Mouse (Mus musculus) left cerebral cortex, adult 8-10 months (tissue): ENCODE data around the gene Zzz3. TPM values are rescaled to one million over a fixed set of nuclear protein-coding genes. Genes with fewer than 3 reads are reported as not detected.

Source experiments
- DNase-seq, 2 experiments: peaks; one replicate each; pipeline ENCODE4 v3.0.0; 2022; ENCODE audit warnings: low spot score in 2 of 2
- total RNA-seq, 4 experiments: library from RNA; stranded (reverse); gene quantifications; 2 replicates each; pipeline ENCODE4 v1.2.4; 2022

Gene Zzz3
- total RNA-seq, result 10 to 100 TPM; 48.1 to 52.1 (median 49.2) TPM

DNA sequence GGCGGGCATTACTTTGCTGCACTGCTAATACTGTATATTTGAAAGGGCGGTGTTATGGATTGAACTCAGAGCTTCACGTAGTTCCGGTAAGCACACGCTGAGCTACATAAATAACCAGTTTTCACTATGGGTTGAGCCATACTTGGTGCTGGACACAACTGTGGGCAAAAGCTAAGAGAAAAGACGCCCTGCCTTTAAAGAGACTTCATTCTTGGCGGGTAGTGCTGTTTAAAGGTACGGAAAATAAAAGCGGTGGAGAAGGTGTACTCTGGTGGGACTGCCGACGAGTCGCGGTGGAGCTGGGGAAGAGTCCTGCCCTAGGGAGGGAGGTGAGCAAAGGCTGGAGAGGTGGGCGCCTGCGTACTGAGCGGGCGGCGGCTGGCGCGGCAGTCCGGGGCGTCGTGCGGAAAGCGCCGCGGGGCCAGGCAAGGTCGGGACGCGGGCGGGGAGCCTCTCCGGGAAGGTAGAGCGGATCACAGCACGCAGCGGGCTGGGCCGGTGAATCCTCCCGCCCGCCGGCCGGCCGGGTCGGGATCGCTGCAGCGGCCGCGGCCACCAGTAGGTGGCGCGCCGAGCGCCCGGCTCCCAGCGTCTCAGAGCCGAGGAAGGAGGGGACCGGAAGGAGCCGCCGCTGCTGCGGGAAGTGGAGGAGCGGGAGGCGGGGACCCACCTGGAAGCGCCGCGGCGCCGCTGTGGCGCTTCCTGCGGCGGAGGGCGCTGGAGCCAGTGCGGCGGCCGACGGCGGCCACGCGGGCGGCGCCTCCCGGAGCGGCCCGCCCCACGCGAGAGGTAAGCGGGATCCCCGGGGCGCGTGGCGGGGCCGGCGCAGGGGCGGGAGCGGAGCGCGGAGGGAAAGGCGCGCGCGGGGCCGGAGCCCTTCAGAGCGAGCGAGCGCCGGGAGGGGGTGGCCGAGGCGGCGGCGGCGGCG is at the start of gene Zzz3:
Zzz3 (plus strand) TSS at position 124 of the 928 bp plus-strand sequence.
- DNase-seq, result peak; percentile 66 to 88

DNA sequence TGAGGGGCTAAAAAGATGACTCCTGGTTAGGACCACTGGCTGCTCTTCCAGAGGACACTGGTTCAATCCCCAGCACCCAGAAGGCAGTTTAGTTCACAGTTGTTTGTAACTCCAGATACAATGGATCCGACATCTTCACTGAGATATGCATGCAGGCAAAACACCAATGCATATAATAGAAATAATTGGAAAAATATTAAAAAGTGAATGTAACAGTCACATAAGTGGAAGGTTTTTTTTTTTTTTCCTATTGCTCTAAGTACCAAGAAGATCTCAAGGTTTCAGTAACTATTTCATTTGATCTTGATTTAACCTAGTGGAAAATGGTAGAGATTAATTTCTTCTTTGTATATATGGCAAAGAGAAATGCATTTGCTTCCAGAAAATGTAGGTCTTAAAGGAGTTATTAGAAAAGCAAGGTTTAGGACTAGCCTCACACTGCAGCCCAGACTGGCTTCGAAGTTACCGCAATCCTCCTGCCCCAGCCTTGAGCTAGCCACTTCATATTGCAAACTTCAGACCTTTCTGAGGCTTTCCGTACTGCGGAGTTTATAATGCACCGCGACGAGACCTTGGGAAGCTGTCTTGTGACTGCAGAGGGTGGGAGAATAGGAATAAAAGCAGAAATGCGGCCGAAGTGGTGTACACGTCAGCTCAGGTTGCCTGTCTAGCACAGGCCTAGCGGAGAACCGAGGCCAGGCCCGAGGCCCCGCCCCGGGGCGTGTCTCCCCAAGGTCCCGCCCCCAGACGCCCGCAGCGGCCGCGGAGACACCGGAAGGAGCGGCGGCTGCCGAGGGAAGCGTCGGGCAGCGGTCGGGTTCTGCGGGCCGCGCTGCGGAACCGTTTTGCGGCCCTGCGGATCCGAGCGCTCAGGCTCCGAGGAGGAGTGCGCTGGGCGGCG is 49.3 kb upstream of the Zzz3 start, which contains the start of gene Usp33:
Usp33 (plus strand) TSS at position 747 of the 901 bp plus-strand sequence.
- DNase-seq, result peak; percentile 84 to 92

DNA sequence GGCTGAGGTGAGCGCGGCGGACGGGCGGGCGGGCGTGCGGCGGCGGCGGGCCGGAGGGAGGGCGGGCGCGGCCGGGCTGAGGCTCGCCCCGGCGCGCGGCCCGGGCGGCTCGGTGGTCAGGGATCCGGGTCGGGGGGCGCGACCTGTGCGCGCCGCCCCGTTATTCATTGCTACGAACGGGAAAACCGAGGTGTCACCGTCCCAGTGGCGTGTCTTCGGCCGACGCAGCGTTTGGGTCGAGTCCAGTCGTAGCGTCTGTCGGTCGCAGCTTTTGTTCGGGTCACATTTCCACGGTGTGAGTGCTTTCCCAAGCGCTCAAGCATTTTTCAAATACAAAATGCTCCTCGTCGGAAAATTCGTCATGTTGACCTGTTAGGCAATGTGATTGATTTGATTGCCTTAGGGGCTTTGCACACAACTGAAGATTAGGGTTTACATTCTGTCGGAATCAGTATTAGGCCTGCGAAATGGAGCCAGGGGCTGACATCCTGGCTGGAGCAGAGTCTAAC is 48.6 kb upstream of the Zzz3 start:
- DNase-seq, result no peak

DNA sequence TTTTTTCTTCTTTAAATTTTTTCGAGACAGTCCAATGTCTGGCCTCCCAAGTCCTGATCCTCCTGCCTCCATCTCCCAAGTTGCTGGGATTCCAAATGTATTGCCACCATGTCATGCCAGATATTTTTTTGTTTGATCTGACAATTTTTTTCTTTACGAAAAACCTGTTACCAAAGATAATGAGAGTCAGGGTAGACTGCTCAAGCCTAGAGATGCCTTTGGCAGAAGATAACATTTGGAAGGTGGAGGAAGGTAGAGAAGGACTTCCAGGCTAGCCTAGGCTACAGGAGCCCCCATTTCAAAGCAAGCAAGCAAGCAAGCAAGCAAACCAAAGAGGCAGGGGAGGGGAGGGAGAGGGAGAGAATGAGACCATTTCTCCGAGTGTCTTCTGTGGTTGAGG is 48.0 kb upstream of the Zzz3 start:
- DNase-seq, result no peak

- no peak for DNase-seq
These were observed 47.1 kb upstream of the Zzz3 start for GRCm38 (mm10) chr3:152348011-152348830.

GRCm38 (mm10) chr3:152350431-152350830 is 44.8 kb upstream of the Zzz3 start:
- no peak for DNase-seq

GRCm38 (mm10) chr3:152350966-152351365 is 44.3 kb upstream of the Zzz3 start:
- DNase-seq, result no peak

DNA sequence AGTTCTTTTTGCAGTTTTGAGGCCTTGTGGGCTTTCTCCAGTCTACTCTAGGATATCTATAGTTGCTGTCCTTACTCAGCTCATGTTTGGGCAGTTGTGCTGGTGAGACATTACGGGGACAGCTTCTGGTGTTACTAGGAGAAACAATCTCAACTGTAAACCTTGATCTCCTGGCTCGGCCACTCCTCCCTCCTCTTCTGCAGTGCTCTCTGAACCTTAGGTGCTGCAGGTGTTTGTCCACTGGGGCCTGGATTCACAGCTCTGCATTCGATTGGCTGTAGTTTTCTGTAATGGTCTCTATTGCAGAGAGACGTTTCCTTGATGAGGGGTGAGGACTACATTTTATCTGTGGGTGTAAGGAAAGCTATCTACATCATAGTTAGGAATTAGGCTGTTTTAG is 43.0 kb upstream of the Zzz3 start:
- DNase-seq, result no peak

DNA sequence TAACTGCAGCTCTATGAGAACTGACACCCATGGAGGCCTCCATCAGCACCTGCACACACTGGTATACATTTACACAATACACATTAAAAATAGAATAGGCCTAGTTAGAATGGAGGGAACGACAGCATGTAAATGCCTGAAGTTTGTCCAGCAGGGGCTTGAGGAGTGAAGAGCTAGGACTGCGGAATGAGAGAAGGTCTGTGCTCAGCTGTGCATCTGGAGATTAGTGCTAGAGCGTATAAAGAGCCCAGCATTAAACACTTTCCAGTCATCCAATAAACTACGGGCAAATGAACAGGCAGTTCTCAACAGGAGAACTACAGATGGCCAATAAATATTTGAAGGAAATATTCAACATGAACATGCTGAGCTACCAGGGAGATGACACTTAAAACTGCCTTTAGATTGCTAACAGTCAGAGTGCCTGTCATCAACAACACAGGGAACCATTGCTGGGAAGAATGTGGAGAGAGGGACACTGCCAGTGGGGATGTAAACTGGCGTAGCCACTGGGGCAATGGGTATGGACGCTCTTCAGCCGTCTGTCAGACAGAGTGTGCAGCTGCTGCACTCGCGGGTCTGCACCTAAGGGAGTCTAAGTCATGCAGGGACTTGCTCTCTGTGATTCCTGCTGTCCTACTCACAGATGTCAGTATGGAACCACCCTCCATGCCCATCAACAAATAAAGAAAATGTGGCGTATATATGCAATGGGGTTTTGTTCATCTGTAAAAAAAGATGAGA is 41.7 kb upstream of the Zzz3 start:
- no peak for DNase-seq

DNA sequence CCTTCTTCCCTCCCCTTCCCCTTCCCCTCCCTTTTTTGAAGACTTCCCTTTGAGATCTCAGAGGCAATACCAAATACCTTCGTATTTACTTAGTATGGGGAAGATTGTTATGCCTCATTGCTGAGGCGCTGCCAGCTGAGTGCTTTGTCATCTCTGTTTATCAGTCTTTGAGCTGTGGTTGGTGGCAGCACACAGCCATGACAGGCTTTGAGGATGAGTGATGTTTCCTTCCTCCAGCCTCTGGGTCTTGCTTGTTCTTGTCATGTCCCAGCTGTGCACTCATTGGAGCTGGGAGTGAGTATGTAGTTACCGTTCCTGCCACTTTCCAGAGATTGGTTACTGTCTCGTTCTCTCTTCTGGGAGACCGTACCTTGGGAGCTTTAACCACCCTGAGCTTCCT is 39.9 kb upstream of the Zzz3 start:
- no peak for DNase-seq

DNA sequence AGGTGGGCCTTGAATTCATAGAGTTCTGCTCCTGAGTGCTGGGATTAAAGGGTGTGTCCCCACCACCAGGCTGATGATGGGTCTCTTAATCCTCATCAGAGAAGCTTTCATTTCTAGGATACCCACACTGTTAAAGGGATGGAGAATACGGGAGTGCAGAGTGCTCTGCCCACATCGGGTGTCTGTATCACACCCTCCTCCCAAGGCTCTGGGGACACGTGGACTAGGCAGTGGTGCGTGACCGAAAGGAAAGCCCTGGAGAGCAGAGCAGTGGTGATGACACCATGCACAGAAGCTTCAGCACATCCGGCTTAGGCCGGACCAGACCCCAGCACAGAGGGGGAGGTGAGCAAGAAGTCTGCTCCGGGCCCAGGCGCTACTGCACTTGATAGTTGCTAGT is 38.5 kb upstream of the Zzz3 start:
- DNase-seq, result no peak

DNA sequence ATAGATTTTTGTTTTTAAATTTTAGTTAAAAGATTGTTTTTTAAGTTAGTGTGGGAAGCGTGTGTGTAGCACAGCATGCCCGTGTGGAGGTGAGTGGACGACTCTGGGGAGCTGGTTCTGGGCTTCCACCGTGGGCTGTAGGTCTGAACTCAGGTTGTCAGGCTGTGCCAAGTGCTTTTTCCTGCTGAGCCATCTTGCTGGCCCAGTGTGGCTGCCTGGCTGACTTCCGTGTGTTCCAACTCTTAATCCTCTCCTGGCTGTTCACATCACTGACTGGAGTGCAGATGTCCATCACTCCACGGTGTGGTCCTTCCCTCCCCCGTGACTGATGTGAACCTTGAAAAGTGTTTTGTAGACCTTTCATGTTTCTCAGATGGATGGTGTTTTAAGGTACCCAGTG is 36.1 kb upstream of the Zzz3 start:
- DNase-seq, result no peak

- DNase-seq, result no peak
These were observed 31.1 kb upstream of the Zzz3 start for GRCm38 (mm10) chr3:152364181-152364580.

DNA sequence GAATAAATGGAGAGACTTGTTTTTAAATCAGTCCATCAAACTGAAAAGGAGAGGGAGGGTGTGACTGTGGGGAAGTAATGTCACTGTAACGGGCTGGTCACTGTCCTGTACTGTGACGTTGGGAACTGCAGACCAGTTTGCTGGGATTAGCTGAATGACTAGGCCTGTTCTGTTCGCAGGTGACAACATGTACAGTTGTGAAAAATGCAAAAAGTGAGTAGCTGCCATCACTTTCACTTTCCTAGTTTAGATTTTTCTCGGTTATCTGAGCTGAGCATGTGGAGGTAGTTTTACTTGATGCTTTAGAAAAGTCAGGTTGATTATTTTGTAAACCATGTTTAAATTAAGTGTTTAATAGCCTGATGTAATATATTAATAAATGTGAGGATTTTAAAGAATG is 19.2 kb upstream of the Zzz3 start:
- no peak for DNase-seq

DNA sequence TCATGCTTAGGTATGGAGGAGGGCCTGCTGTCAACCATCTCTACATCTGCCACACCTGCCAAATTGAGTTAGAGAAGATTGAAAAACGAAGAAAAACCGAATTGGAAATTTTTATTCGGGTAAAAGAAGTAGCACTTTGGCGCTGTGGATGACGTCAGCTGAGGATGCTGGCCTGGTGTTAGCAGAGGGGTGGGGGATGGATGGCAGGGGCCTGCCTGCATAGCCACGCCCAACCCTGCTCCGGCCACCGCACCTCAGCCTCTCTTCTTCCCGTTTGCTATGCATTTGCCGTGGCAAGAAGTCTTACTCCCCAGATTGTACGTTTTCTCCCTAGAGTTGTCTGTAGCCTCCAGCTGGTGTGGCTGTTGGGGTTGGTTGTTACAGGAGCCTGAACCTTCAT is 11.2 kb upstream of the Zzz3 start:
- no peak for DNase-seq

DNA sequence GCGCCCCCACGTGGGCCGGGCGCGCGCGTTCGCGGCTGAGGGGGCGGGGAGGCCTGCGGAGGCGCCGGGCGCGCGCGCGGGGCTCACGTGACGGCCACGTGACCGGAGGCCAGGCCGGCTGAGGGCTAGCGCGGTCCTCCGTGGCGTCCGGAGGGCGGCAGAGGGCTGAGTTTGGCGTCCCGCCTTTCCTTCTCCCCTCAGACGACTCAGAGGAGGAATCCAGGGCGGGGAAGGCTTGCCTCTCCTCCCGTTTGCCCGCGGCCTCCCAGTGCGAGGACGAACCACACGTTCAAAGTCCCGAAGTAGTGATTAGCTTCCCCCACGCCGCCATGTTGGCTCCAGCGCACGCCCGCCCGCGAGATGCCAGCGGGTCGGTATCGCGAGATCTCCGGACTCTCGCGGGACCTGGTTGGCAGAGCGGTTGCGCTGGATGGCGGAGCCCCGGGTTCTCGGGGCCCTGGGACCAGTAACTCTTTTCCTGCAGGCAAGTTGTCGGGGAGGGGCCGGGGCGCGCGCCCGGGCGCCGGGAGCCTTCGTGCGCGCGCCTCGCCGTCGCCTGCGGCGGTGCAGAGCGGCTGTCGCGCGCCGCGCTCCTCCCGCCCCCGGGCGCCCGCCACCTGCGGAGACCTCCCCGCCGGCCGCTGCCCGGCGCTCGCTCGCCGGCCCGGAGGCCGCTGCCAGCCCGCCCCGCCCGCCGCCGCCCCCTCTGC is 1.2 kb downstream of the Zzz3 start:
- peak; percentile 95 to 98 for DNase-seq

DNA sequence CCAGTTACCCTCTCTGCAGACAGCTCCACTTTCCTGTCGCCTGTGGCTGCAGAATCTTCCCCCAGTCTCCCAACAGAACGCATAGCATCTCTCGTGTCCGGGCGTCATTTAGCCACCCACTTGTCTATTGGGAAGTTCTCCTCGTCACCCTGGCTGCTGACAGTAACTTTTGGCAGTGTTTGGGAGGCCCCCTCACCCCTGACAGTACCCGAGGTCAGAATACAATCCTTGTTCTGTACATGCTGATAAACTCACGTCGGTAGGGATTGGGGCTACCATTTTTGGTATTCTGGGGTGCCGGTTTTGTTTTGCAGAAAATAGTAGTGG is 1.7 kb downstream of the Zzz3 start:
- DNase-seq, result no peak

DNA sequence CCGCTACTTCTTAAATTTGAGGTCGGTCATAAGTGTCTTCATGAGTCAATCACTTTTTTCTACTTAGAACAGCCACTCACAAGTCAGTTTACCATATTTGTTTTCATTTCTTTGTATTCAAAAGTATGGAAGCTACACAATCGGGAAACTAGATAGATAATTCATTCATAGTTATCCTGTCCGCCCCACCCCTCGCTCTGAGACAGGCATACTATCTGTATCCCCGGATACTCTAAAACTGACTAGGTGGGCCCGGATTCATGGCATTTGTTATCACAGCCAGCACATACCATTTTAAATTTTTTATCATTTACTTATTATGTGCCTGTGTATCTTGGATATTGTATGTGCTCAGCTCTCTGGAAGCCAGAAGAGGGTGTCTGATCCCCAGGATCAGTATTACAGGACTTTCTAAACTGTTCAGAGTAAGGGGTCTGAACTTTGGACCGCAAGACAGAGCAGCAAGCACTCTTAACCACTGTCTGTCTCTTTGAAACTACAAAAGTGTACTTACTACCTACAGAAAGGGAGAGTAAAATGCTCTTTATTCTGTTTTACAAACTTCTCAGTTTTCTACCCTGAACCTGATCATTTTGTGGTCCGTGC is 2.2 kb downstream of the Zzz3 start:
- no peak for DNase-seq

GRCm38 (mm10) chr3:152400441-152400840 is 5.2 kb downstream of the Zzz3 start:
- no peak for DNase-seq
